Mouse (Mus musculus) liver, postnatal 0 days (tissue): ENCODE measurements around the gene Scaf1.

Experiments
- CTCF ChIP-seq: sonication (generic); IDR thresholded peaks from 2 replicates; pipeline ENCODE4 v1.5.1; 2016; ENCODE audit warnings: antibody characterized with exemption, low read depth
- EP300 ChIP-seq: IDR thresholded peaks from 2 replicates; pipeline ENCODE4 v1.6.1; 2016; ENCODE audit warnings: antibody characterized with exemption, low read depth, mild to moderate bottlenecking

GRCm38 (mm10) chr7:44971142-44971541 lies 45.0 kb downstream of the Scaf1 start:
- TF ChIP-seq CTCF = no peak
- TF ChIP-seq EP300 = no peak
